Mouse (Mus musculus) CH12.LX (cell line): ENCODE measurements around the gene Tpra1. TPM values are rescaled to one million over a fixed set of nuclear protein-coding genes. Genes with fewer than 3 reads are reported as not detected.

Experiments used
- DNase-seq: peaks from one replicate; pipeline ENCODE4 v3.0.0-alpha.2; 2013; ENCODE audit errors: extremely low read depth
- H3K27ac ChIP-seq: 2 replicates; pipeline ENCODE4 v1.5.1; 2012; ENCODE audit warnings: low read depth, mild to moderate bottlenecking, control low read depth, moderate library complexity; ENCODE audit not compliant: insufficient read depth
- H3K27me3 ChIP-seq: replicated peaks from 2 replicates; pipeline ENCODE3; 2012; ENCODE audit warnings: inconsistent platforms
- H3K36me3 ChIP-seq, 2 experiments: replicated peaks in 1 of 2; 2 replicates each; pipeline versions ENCODE3 to v1.6.1; 2012; ENCODE audit warnings: inconsistent platforms in 1 of 2, low read length in 1 of 2, mild to moderate bottlenecking in 1 of 2, mixed read lengths in 1 of 2, moderate library complexity in 1 of 2; ENCODE audit not compliant: control insufficient read depth in 1 of 2, insufficient read depth in 1 of 2
- H3K4me1 ChIP-seq, 2 experiments: 2 replicates each; pipeline ENCODE4 v1.6.1; 2012; ENCODE audit warnings: inconsistent platforms in 1 of 2, moderate library complexity in 1 of 2; ENCODE audit not compliant: insufficient read depth in 2 of 2, control insufficient read depth in 1 of 2
- H3K4me2 ChIP-seq: 2 replicates; pipeline ENCODE4 v1.6.1; 2012; ENCODE audit warnings: low read depth, mild to moderate bottlenecking, control low read depth; ENCODE audit not compliant: poor library complexity, insufficient read depth, severe bottlenecking
- H3K4me3 ChIP-seq, 3 experiments: fragments of 150-350 bp in 1 of 3; sonication (generic) in 1 of 3; replicated peaks in 1 of 3; 2 replicates each; pipeline versions ENCODE3 to v1.5.1; 2011 to 2012; ENCODE audit warnings: low read depth in 2 of 3, low read length in 2 of 3, mild to moderate bottlenecking in 2 of 3, moderate library complexity in 2 of 3, control low read depth in 1 of 3, improper control_type of control experiment in 1 of 3, inconsistent platforms in 1 of 3, mixed read lengths in 1 of 3; ENCODE audit not compliant: poor library complexity in 1 of 3
- H3K79me2 ChIP-seq: replicated peaks from 2 replicates; pipeline ENCODE4 v1.6.1; 2012; ENCODE audit warnings: mild to moderate bottlenecking, moderate library complexity; ENCODE audit not compliant: control insufficient read depth, poor library complexity, insufficient read depth, severe bottlenecking; ENCODE audit errors: extremely low read depth
- H3K9ac ChIP-seq: 2 replicates; pipeline ENCODE4 v1.6.1; 2012; ENCODE audit warnings: low read depth, mild to moderate bottlenecking, control low read depth, moderate library complexity; ENCODE audit not compliant: insufficient read depth
- H3K9me3 ChIP-seq: replicated peaks from 2 replicates; pipeline ENCODE3; 2012; ENCODE audit warnings: low read length, inconsistent platforms, mixed read lengths
- CHD1 ChIP-seq: IDR thresholded peaks from 2 replicates; pipeline ENCODE4 v1.6.1; 2012; ENCODE audit warnings: low read depth, low read length, improper control_type of control experiment, inconsistent platforms
- CHD2 ChIP-seq: IDR thresholded peaks from 2 replicates; pipeline ENCODE4 v1.6.1; 2011; ENCODE audit warnings: low read length, improper control_type of control experiment
- CTCF ChIP-seq, 2 experiments: IDR thresholded peaks in 1 of 2; conservative IDR thresholded peaks in 1 of 2; 2 replicates each; pipeline ENCODE4 v1.5.1; 2011 to 2012; ENCODE audit warnings: low read depth in 2 of 2, low read length in 2 of 2, improper control_type of control experiment in 1 of 2, inconsistent platforms in 1 of 2, mild to moderate bottlenecking in 1 of 2, moderate library complexity in 1 of 2
- EP300 ChIP-seq: IDR thresholded peaks from 2 replicates; pipeline ENCODE4 v1.6.1; 2011; ENCODE audit warnings: low read length, improper control_type of control experiment
- GABPA ChIP-seq: IDR thresholded peaks from 2 replicates; pipeline ENCODE4 v1.6.1; 2012; ENCODE audit warnings: low read depth, low read length, improper control_type of control experiment, inconsistent platforms; ENCODE audit not compliant: insufficient replicate concordance
- HCFC1 ChIP-seq: IDR thresholded peaks from 2 replicates; pipeline ENCODE4 v1.6.1; 2012; ENCODE audit warnings: low read depth, mild to moderate bottlenecking, inconsistent platforms, low read length, improper control_type of control experiment
- JUN ChIP-seq: IDR thresholded peaks from 2 replicates; pipeline ENCODE4 v1.6.1; 2011; ENCODE audit warnings: low read depth, mild to moderate bottlenecking, low read length, improper control_type of control experiment, moderate library complexity; ENCODE audit not compliant: insufficient read depth
- KAT2A ChIP-seq: IDR thresholded peaks from 2 replicates; pipeline ENCODE4 v1.6.1; 2012; ENCODE audit warnings: low read length, improper control_type of control experiment, inconsistent platforms; ENCODE audit not compliant: insufficient replicate concordance
- MYC ChIP-seq: IDR thresholded peaks from 2 replicates; pipeline ENCODE4 v1.6.1; 2011; ENCODE audit warnings: low read depth, mild to moderate bottlenecking, improper control_type of control experiment, low read length
- PAX5 ChIP-seq: IDR thresholded peaks from 2 replicates; pipeline ENCODE4 v1.6.1; 2012; ENCODE audit warnings: low read length, inconsistent platforms, mixed read lengths
- POLR2A ChIP-seq: IDR thresholded peaks from 2 replicates; pipeline ENCODE4 v1.6.1; 2011; ENCODE audit warnings: low read depth, mild to moderate bottlenecking, improper control_type of control experiment, low read length
- SMC3 ChIP-seq: IDR thresholded peaks from 2 replicates; pipeline ENCODE4 v1.6.1; 2011; ENCODE audit warnings: low read depth, low read length, improper control_type of control experiment
- TBP ChIP-seq: conservative IDR thresholded peaks from 2 replicates; pipeline ENCODE4 v1.6.1; 2011; ENCODE audit warnings: low read depth, low read length, improper control_type of control experiment
- TCF12 ChIP-seq: IDR thresholded peaks from 2 replicates; pipeline ENCODE4 v1.6.1; 2014; ENCODE audit warnings: low read depth, mild to moderate bottlenecking, inconsistent platforms, low read length, improper control_type of control experiment
- ZMIZ1 ChIP-seq: IDR thresholded peaks from 2 replicates; pipeline ENCODE4 v1.6.1; 2012; ENCODE audit warnings: low read depth, mild to moderate bottlenecking, inconsistent platforms, low read length, improper control_type of control experiment
- ZNF384 ChIP-seq: IDR thresholded peaks from 2 replicates; pipeline ENCODE4 v1.6.1; 2012; ENCODE audit warnings: low read depth, low read length, improper control_type of control experiment, inconsistent platforms
- dilution Hi-C: fragments of 300-500 bp; cut with MboI; formaldehyde crosslinking; loops from 2 replicates; pipeline ENCODE4 v1.14.3; 2020; ENCODE audit warnings: low sequenced_read_pairs; ENCODE audit not compliant: extremely low pct_unique_long_range_greater_than_20kb, extremely low pct_ligation_motif_present
- in situ Hi-C: fragments of 300-500 bp; cut with MboI; formaldehyde crosslinking; loops from 3 replicates; pipeline ENCODE4 v1.14.3; 2019; ENCODE audit warnings: low sequenced_read_pairs, low pct_ligation_motif_present, low pct_unique_long_range_greater_than_20kb, mixed read lengths
- polyA plus RNA-seq: library from polyadenylated mRNA; unstranded; fragments of >175 nt; gene quantifications from 2 replicates; pipeline ENCODE4 v1.2.1, GENCODE M21; 2012; ENCODE audit warnings: low read depth; ENCODE audit not compliant: insufficient read length
- total RNA-seq, 2 experiments: library from RNA; depleted of rRNA; stranded (reverse); fragments of 300-350 nt in 1 of 2; fragments of >200 nt in 1 of 2; gene quantifications; 2 replicates each; pipeline ENCODE4 v1.2.3; 2012 to 2014

The Tpra1 gene
- total and polyA plus RNA-seq, 3 experiments = 9.3 to 16.0 (median 15.6) TPM

GRCm38 (mm10) chr6:88879471-88879870 is 22.6 kb upstream of the Tpra1 start:
- Histone ChIP-seq H3K27ac (no peak overlapping the region), H3K4me1 (no peaks in the 10 kb centered on the region)
- no peak for DNase-seq
- TF ChIP-seq CTCF (conservative IDR thresholded peaks at IDR 0.05 in 1 of 2, IDR thresholded peaks at IDR 0.05 in 1 of 2; ENCODE audit: low read depth in 2 of 2, low read length in 2 of 2) = peak in 1 of 2 experiments; percentile 32; a peak in 1 of 4 replicates
- peak; percentile 15; the same call in 1 of the 2 replicates for TF ChIP-seq SMC3
- TF ChIP-seq HCFC1 = no peak
- no peak for TF ChIP-seq ZNF384
- no peak for TF ChIP-seq GABPA
- TF ChIP-seq CHD2 = no peak
- TF ChIP-seq POLR2A = no peak
- 0 out of 2 replicates have a peak, but pooled peaks have one; percentile 33 for TF ChIP-seq MYC
- TF ChIP-seq, all 38 proteins: peak for 3
- H3K4me2 ChIP-seq = no peak overlapping the region
- no peaks in the 10 kb centered on the region for H3K79me2 ChIP-seq
- peaks cover 3% of the 10 kb centered on the region for H3K9me3 ChIP-seq
- H3K27me3 ChIP-seq = no peaks in the 10 kb centered on the region
- in situ Hi-C loops = loop anchor here (25.0 kb wide), 1 partner anchor 767 kb away; no protein-coding TSS in a partner anchor
- H3K36me3 ChIP-seq = peaks cover 37 to 54% of the 10 kb centered on the region in 2 experiments
- H3K4me3 ChIP-seq = no peak overlapping the region
- dilution Hi-C loops = no loop called here
- H3K9ac ChIP-seq = no peak overlapping the region

- H3K27ac ChIP-seq = no peak overlapping the region
- peaks cover 55 to 73% of the 10 kb centered on the region in 2 experiments for H3K36me3 ChIP-seq
- no peak overlapping the region for H3K4me3 ChIP-seq
- H3K79me2 ChIP-seq = no peaks in the 10 kb centered on the region
- in situ Hi-C loops (loop anchor here (25.0 kb wide), 1 partner anchor 769 kb away; no protein-coding TSS in a partner anchor), dilution Hi-C loops (no loop called here)
- no peak for DNase-seq
- peaks cover 0 to 9% of the 10 kb centered on the region in 2 experiments; a peak in 2 of 4 replicates for H3K4me1 ChIP-seq
- TF ChIP-seq TCF12 = no peak
- TF ChIP-seq TBP = no peak
- TF ChIP-seq JUN = no peak
- TF ChIP-seq MYC = no peak
- TF ChIP-seq EP300 = no peak
- TF ChIP-seq CHD1 = no peak
- no peak for TF ChIP-seq ZNF384
- TF ChIP-seq KAT2A = no peak
- TF ChIP-seq PAX5 = no peak
- TF ChIP-seq POLR2A = no peak
- no peak for TF ChIP-seq ZMIZ1
- no peak overlapping the region for H3K4me2 ChIP-seq
- no peaks in the 10 kb centered on the region for H3K9me3 ChIP-seq
- H3K27me3 ChIP-seq = no peaks in the 10 kb centered on the region
- H3K9ac ChIP-seq = no peak overlapping the region
Observed at GRCm38 (mm10) chr6:88881334-88881733, 20.7 kb upstream of the Tpra1 start.
